18 mouse cellular contexts compared by ENCODE assay signal in the genomic region with DNA sequence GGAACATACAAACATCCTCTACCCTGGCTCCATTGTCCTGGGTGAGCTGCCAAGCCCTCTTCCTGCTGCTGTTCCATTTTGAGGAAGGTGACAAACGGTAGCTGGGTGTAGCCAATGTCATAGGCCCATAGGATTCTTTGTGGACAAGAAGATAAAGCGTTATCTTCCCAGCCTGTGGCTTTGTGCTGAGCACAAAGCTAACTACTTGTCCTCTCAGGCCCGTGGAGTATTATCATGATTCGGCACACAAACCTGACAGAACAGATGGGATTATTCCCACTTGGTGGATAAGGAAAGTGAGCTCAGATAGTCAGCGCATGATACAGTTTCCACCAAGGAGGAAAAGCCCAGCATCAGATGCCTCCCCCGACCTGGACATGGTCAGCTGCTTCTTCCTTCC. TPM values are rescaled to one million over a fixed set of nuclear protein-coding genes. Genes with fewer than 3 reads are reported as not detected.
DNase-seq lines count a peak whose midpoint lies in the region; ATAC-seq and TF ChIP-seq lines count a peak whose summit lies in the region.
"Had no signal": no experiment of that assay in that cellular context is flagged by ENCODE, and none has a peak within 500 bp of the region (broad histone marks: within the 10 kb centered on the region; RNA-seq: fewer than 3 reads in every experiment).

No protein-coding gene starts in this region.

- no peak overlapping the region for H3K4me3 ChIP-seq in spleen, adult 2 months (ENCODE audit: extremely low read depth, insufficient read depth, insufficient read length)
- H3K4me3 ChIP-seq in liver, embryonic 16.5 days (ENCODE audit: low read depth, low read length), result no peak overlapping the region
- H3K4me3 ChIP-seq in neural tube, embryonic 15.5 days (replicated peaks), result no peak overlapping the region
- no peak overlapping the region for H3K4me3 ChIP-seq in forebrain, postnatal 0 days (ENCODE audit: low read depth, low read length)
- H3K4me3 ChIP-seq: embryonic facial prominence, embryonic 15.5 days; gastrocnemius, adult 2 months; heart, adult 2 months had no signal

- no peaks in the 10 kb centered on the region for H3K9me3 ChIP-seq in liver, embryonic 16.5 days (replicated peaks; ENCODE audit: control insufficient read depth, low read length)
- H3K9me3 ChIP-seq in neural tube, embryonic 15.5 days (replicated peaks), result no peaks in the 10 kb centered on the region
- no peaks in the 10 kb centered on the region for H3K9me3 ChIP-seq in forebrain, postnatal 0 days (ENCODE audit: low read length)
- H3K9me3 ChIP-seq: embryonic facial prominence, embryonic 15.5 days had no signal

- no peak for TF ChIP-seq POLR2A in spleen, adult 2 months (IDR thresholded peaks at IDR 0.05; ENCODE audit: low read depth, low read length)

- H3K4me2 ChIP-seq in liver, embryonic 16.5 days (ENCODE audit: low read depth, low read length), result no peak overlapping the region
- H3K4me2 ChIP-seq in neural tube, embryonic 15.5 days, result no peak overlapping the region
- no peak overlapping the region for H3K4me2 ChIP-seq in forebrain, postnatal 0 days (ENCODE audit: low read depth)
- H3K4me2 ChIP-seq: embryonic facial prominence, embryonic 15.5 days had no signal

- 72% methylated on average over 6 of the region's 6 CpGs for WGBS in spleen, adult 2 months
- WGBS in liver, embryonic 16.5 days (ENCODE audit: insufficient replicate concordance), result 21% methylated on average over 6 of the region's 6 CpGs
- 84% methylated on average over 6 of the region's 6 CpGs for WGBS in neural tube, embryonic 15.5 days
- 88% methylated on average over 6 of the region's 6 CpGs for WGBS in forebrain, postnatal 0 days

- peak; percentile 21 for ATAC-seq in common myeloid progenitor, adult 5-6 weeks (replicated peaks; ENCODE audit: low read depth, poor library complexity, severe bottlenecking)
- ATAC-seq in liver, embryonic 16.5 days (ENCODE audit: low read depth), result peak; percentile 41
- ATAC-seq in neural tube, embryonic 15.5 days (ENCODE audit: low FRiP score), result no peak
- no peak for ATAC-seq in forebrain, postnatal 0 days
- ATAC-seq: midbrain, embryonic 16.5 days had no signal

- no peak for DNase-seq in spleen, adult 2 months (ENCODE audit: low read depth in 1 of 2, low spot score in 2 of 2)
- no peak for DNase-seq in spleen, adult 18-20 months
- no peak for DNase-seq in forebrain, postnatal 0 days
- DNase-seq in right cerebral cortex, postnatal 10 days (ENCODE audit: low spot score in 2 of 2), result no peak
- DNase-seq: adrenal gland, adult 2 months; cerebellum, adult 11-12 months; cerebellum, postnatal 25 days; gastrocnemius, adult 2 months; heart, adult 2 months; kidney, adult 2 months; kidney, postnatal 10 days; lung, adult 2 months; thymus, postnatal 25 days had no signal

- peaks cover 16% of the 10 kb centered on the region for H3K36me3 ChIP-seq in spleen, adult 2 months (ENCODE audit: control insufficient read depth, insufficient read depth, low read length)
- peaks cover 3% of the 10 kb centered on the region; the same call in 1 of the 2 replicates for H3K36me3 ChIP-seq in liver, embryonic 16.5 days (ENCODE audit: control insufficient read depth, insufficient read depth)
- H3K36me3 ChIP-seq in neural tube, embryonic 15.5 days, result no peaks in the 10 kb centered on the region
- no peaks in the 10 kb centered on the region for H3K36me3 ChIP-seq in forebrain, postnatal 0 days (ENCODE audit: insufficient read depth)
- H3K36me3 ChIP-seq: embryonic facial prominence, embryonic 15.5 days had no signal

- peak overlapping the region; percentile 38; the same call in 1 of the 2 replicates for H3K9ac ChIP-seq in liver, embryonic 16.5 days (ENCODE audit: low read depth, low read length)
- H3K9ac ChIP-seq in neural tube, embryonic 15.5 days (replicated peaks), result no peak overlapping the region
- no peak overlapping the region for H3K9ac ChIP-seq in forebrain, postnatal 0 days
- H3K9ac ChIP-seq: embryonic facial prominence, embryonic 15.5 days had no signal

- no peak for TF ChIP-seq CTCF in spleen, adult 2 months (IDR thresholded peaks at IDR 0.05; ENCODE audit: extremely low read depth, insufficient read depth, insufficient read length, insufficient replicate concordance)
- no peak for TF ChIP-seq CTCF in forebrain, postnatal 0 days (IDR thresholded peaks at IDR 0.05; ENCODE audit: low read depth)

- peak overlapping the region; percentile 83 for H3K27ac ChIP-seq in spleen, adult 2 months (ENCODE audit: insufficient read depth, low read length)
- H3K27ac ChIP-seq in liver, embryonic 16.5 days (ENCODE audit: low read length), result peak overlapping the region; percentile 73
- H3K27ac ChIP-seq in neural tube, embryonic 15.5 days (replicated peaks), result no peak overlapping the region
- no peak overlapping the region for H3K27ac ChIP-seq in forebrain, postnatal 0 days (ENCODE audit: low read depth, low read length)
- H3K27ac ChIP-seq: embryonic facial prominence, embryonic 15.5 days; gastrocnemius, adult 2 months; heart, adult 2 months had no signal

- H3K4me1 ChIP-seq in spleen, adult 2 months (ENCODE audit: control insufficient read depth, insufficient read depth, insufficient read length), result peaks cover 24% of the 10 kb centered on the region; the same call in 1 of the 2 replicates
- peaks cover 61% of the 10 kb centered on the region for H3K4me1 ChIP-seq in liver, embryonic 16.5 days (ENCODE audit: control insufficient read depth, low read depth, low read length)
- H3K4me1 ChIP-seq in neural tube, embryonic 15.5 days, result no peaks in the 10 kb centered on the region
- no peaks in the 10 kb centered on the region for H3K4me1 ChIP-seq in forebrain, postnatal 0 days (ENCODE audit: insufficient read depth)
- H3K4me1 ChIP-seq: embryonic facial prominence, embryonic 15.5 days had no signal

- no peaks in the 10 kb centered on the region for H3K27me3 ChIP-seq in spleen, adult 2 months (ENCODE audit: control insufficient read depth, insufficient read depth, low read length)
- no peaks in the 10 kb centered on the region for H3K27me3 ChIP-seq in liver, embryonic 16.5 days (ENCODE audit: control insufficient read depth, insufficient read depth, low read depth, low read length)
- H3K27me3 ChIP-seq in neural tube, embryonic 15.5 days (replicated peaks), result no peaks in the 10 kb centered on the region
- H3K27me3 ChIP-seq in forebrain, postnatal 0 days (ENCODE audit: insufficient read depth, low read length), result no peaks in the 10 kb centered on the region
- H3K27me3 ChIP-seq: embryonic facial prominence, embryonic 15.5 days had no signal

RNA-seq across cellular contexts. Expression of gene Ikzf1, which starts 50.4 kb away (rescaled TPM):
- 258 and 419 TPM in 2 replicates for polyA plus RNA-seq in spleen, adult 2 months (2012; rRNA removed)
- total RNA-seq in common myeloid progenitor, adult 5-6 weeks (2017), result 197 and 213 TPM in 2 replicates
- 32.8 and 35.1 TPM in 2 replicates for polyA plus RNA-seq in liver, embryonic 16.5 days (2015; fragmentation: Nextera tagmentation; extraction: Ambion mirVana)
- 0.36 and 6.8 TPM in 2 replicates for polyA plus RNA-seq in neural tube, embryonic 15.5 days (2015; fragmentation: Nextera tagmentation; extraction: Ambion mirVana)
- 4.9 and 6.9 TPM in 2 replicates for total RNA-seq in forebrain, postnatal 0 days (2014; rRNA removed)
- polyA plus RNA-seq in forebrain, postnatal 0 days (2015; fragmentation: Nextera tagmentation; extraction: Ambion mirVana), result 1.8 TPM in 2 replicates

Comparison
In these comparisons a context has a peak if more than half of its experiments do, and no peak if none do; other contexts are left out.
1. H3K27ac ChIP-seq: peak in spleen, adult 2 months (single experiment) and liver, embryonic 16.5 days (single experiment); none in neural tube, embryonic 15.5 days (single experiment) and forebrain, postnatal 0 days (single experiment).
2. ATAC-seq: peak in common myeloid progenitor, adult 5-6 weeks (single experiment) and liver, embryonic 16.5 days (single experiment); none in neural tube, embryonic 15.5 days (single experiment) and forebrain, postnatal 0 days (single experiment).